Mouse (Mus musculus): Measurements from ENCODE around the gene Bbc3.
A peak's percentile ranks its signal among the peaks of the same experiment; 100 is the strongest.

The Bbc3 gene

GRCm38 (mm10) chr7:16329146-16329545 is 21.0 kb downstream of the Bbc3 start:
- TF ChIP-seq GATA4 (IDR thresholded peaks at IDR 0.05; ENCODE audit: insufficient replicate concordance, low read length): no peak

GRCm38 (mm10) chr7:16337733-16338132 is 29.5 kb downstream of the Bbc3 start:
- no peak for TF ChIP-seq GATA4 (IDR thresholded peaks at IDR 0.05; ENCODE audit: insufficient replicate concordance, low read length)

GRCm38 (mm10) chr7:16344598-16344997 is 36.4 kb downstream of the Bbc3 start:
- TF ChIP-seq GATA4 (IDR thresholded peaks at IDR 0.05; ENCODE audit: insufficient replicate concordance, low read length): no peak

GRCm38 (mm10) chr7:16345297-16345696 is 37.1 kb downstream of the Bbc3 start:
- TF ChIP-seq GATA4 (IDR thresholded peaks at IDR 0.05; ENCODE audit: insufficient replicate concordance, low read length): no peak

- no peak for TF ChIP-seq GATA4 (IDR thresholded peaks at IDR 0.05; ENCODE audit: insufficient replicate concordance, low read length)
Measured at GRCm38 (mm10) chr7:16349999-16350398, 41.8 kb downstream of the Bbc3 start.

GRCm38 (mm10) chr7:16355854-16356594 is 47.8 kb downstream of the Bbc3 start:
- TF ChIP-seq GATA4 (IDR thresholded peaks at IDR 0.05; ENCODE audit: insufficient replicate concordance, low read length): no peak

GRCm38 (mm10) chr7:16357602-16358001 is 49.4 kb downstream of the Bbc3 start:
- no peak for TF ChIP-seq GATA4 (IDR thresholded peaks at IDR 0.05; ENCODE audit: insufficient replicate concordance, low read length)

GRCm38 (mm10) chr7:16364319-16364718 is 56.1 kb downstream of the Bbc3 start:
- no peak for TF ChIP-seq GATA4 (IDR thresholded peaks at IDR 0.05; ENCODE audit: insufficient replicate concordance, low read length)

GRCm38 (mm10) chr7:16364901-16365500 is 56.8 kb downstream of the Bbc3 start:
- TF ChIP-seq GATA4 (IDR thresholded peaks at IDR 0.05; ENCODE audit: insufficient replicate concordance, low read length): no peak

GRCm38 (mm10) chr7:16366133-16366646 is 58.0 kb downstream of the Bbc3 start:
- TF ChIP-seq GATA4 (IDR thresholded peaks at IDR 0.05; ENCODE audit: insufficient replicate concordance, low read length): peak; percentile 24; the same call in 1 of the 2 replicates

- TF ChIP-seq GATA4 (IDR thresholded peaks at IDR 0.05; ENCODE audit: insufficient replicate concordance, low read length): no peak
Measured at GRCm38 (mm10) chr7:16366669-16367068, 58.5 kb downstream of the Bbc3 start.
